ENCODE assay signal across 13 mouse cellular contexts in genomic region chr12:53623793-53624192, GRCm38 (mm10).
DNase-seq lines count a peak whose midpoint lies in the region; ATAC-seq lines count a peak whose summit lies in the region.
"Had no signal": no experiment of that assay in that cellular context is flagged by ENCODE, and none has a peak within 500 bp of the region (broad histone marks: within the 10 kb centered on the region; RNA-seq: fewer than 3 reads in every experiment).

No protein-coding gene starts in this region.

- no peak overlapping the region for H3K4me3 ChIP-seq in kidney, embryonic 16.5 days (ENCODE audit: low read length)
- no peak overlapping the region for H3K4me3 ChIP-seq in forebrain, embryonic 14.5 days (ENCODE audit: low read depth, low read length)
- H3K4me3 ChIP-seq in limb, embryonic 11.5 days (ENCODE audit: low read depth, low read length), result no peak overlapping the region
- no peak overlapping the region for H3K4me3 ChIP-seq in neural tube, embryonic 14.5 days (ENCODE audit: low read depth, low read length)
- H3K4me3 ChIP-seq: heart, embryonic 10.5 days; stomach, embryonic 15.5 days had no signal

- DNase-seq in kidney, postnatal 14 days, result no peak
- peak; percentile 83 for DNase-seq in forebrain, embryonic 14.5 days (ENCODE audit: low spot score)
- peak; percentile 71 for DNase-seq in limb, embryonic 11.5 days (ENCODE audit: low spot score)
- no peak for DNase-seq in thymus, postnatal 4 days
- no peak for DNase-seq in left cerebral cortex, adult 9 months (ENCODE audit: low spot score in 2 of 2)
- no peak for DNase-seq in adrenal gland, postnatal 25 days
- DNase-seq: left cerebral cortex, postnatal 4 days; right cerebral cortex, postnatal 14 days had no signal

- H3K4me2 ChIP-seq in kidney, embryonic 16.5 days (replicated peaks; ENCODE audit: low read depth, low read length), result no peak overlapping the region
- peak overlapping the region; percentile 4; the same call in 1 of the 2 replicates for H3K4me2 ChIP-seq in forebrain, embryonic 14.5 days (ENCODE audit: low read length)
- H3K4me2 ChIP-seq in limb, embryonic 11.5 days (ENCODE audit: low read depth, severe bottlenecking), result no peak overlapping the region
- no peak overlapping the region for H3K4me2 ChIP-seq in neural tube, embryonic 14.5 days (ENCODE audit: low read depth, low read length)
- H3K4me2 ChIP-seq: stomach, embryonic 15.5 days had no signal

- no peak overlapping the region for H3K27ac ChIP-seq in kidney, embryonic 16.5 days (ENCODE audit: low read length)
- peak overlapping the region; percentile 61 for H3K27ac ChIP-seq in forebrain, embryonic 14.5 days (ENCODE audit: low read depth, low read length)
- H3K27ac ChIP-seq in limb, embryonic 11.5 days (replicated peaks; ENCODE audit: low read depth, low read length), result no peak overlapping the region
- no peak overlapping the region for H3K27ac ChIP-seq in neural tube, embryonic 14.5 days (ENCODE audit: low read depth, low read length)
- H3K27ac ChIP-seq: heart, embryonic 10.5 days; stomach, embryonic 15.5 days had no signal

- WGBS in kidney, embryonic 16.5 days, result 15% methylated on average over 9 of the region's 9 CpGs
- 2% methylated on average over 9 of the region's 9 CpGs for WGBS in forebrain, embryonic 14.5 days
- WGBS in limb, embryonic 11.5 days, result 26% methylated on average over 9 of the region's 9 CpGs
- 8% methylated on average over 9 of the region's 9 CpGs for WGBS in neural tube, embryonic 14.5 days

- H3K4me1 ChIP-seq in kidney, embryonic 16.5 days (ENCODE audit: insufficient read depth, low read length), result peaks cover 5% of the 10 kb centered on the region; the same call in 1 of the 2 replicates
- H3K4me1 ChIP-seq in forebrain, embryonic 14.5 days (ENCODE audit: control insufficient read depth, insufficient read depth, low read length), result peaks cover 29% of the 10 kb centered on the region
- no peaks in the 10 kb centered on the region; the same call in none of the 2 replicates for H3K4me1 ChIP-seq in limb, embryonic 11.5 days (ENCODE audit: control insufficient read depth, insufficient read depth, low read length)
- peaks cover 13% of the 10 kb centered on the region for H3K4me1 ChIP-seq in neural tube, embryonic 14.5 days (ENCODE audit: control insufficient read depth, insufficient read depth, low read length)
- H3K4me1 ChIP-seq: heart, embryonic 10.5 days; stomach, embryonic 15.5 days had no signal

- no peak overlapping the region for H3K9ac ChIP-seq in kidney, embryonic 16.5 days (replicated peaks; ENCODE audit: low read length)
- no peak overlapping the region for H3K9ac ChIP-seq in forebrain, embryonic 14.5 days (ENCODE audit: low read length)
- H3K9ac ChIP-seq in limb, embryonic 11.5 days (ENCODE audit: low read length), result no peak overlapping the region
- no peak overlapping the region for H3K9ac ChIP-seq in neural tube, embryonic 14.5 days (replicated peaks; ENCODE audit: low read depth, low read length)
- H3K9ac ChIP-seq: stomach, embryonic 15.5 days had no signal

- H3K9me3 ChIP-seq in kidney, embryonic 16.5 days (ENCODE audit: low read length), result no peaks in the 10 kb centered on the region
- H3K9me3 ChIP-seq in forebrain, embryonic 14.5 days (replicated peaks; ENCODE audit: control insufficient read depth, low read length), result no peaks in the 10 kb centered on the region
- no peaks in the 10 kb centered on the region for H3K9me3 ChIP-seq in limb, embryonic 11.5 days (ENCODE audit: control insufficient read depth, low read length)
- H3K9me3 ChIP-seq in neural tube, embryonic 14.5 days (ENCODE audit: control insufficient read depth, low read length), result no peaks in the 10 kb centered on the region
- H3K9me3 ChIP-seq: heart, embryonic 10.5 days; stomach, embryonic 15.5 days had no signal

- no peaks in the 10 kb centered on the region for H3K36me3 ChIP-seq in kidney, embryonic 16.5 days (ENCODE audit: insufficient read depth, low read length)
- no peaks in the 10 kb centered on the region for H3K36me3 ChIP-seq in forebrain, embryonic 14.5 days (ENCODE audit: control insufficient read depth, insufficient read depth, low read length)
- no peaks in the 10 kb centered on the region for H3K36me3 ChIP-seq in limb, embryonic 11.5 days (ENCODE audit: control insufficient read depth, insufficient read depth, low read length)
- no peaks in the 10 kb centered on the region for H3K36me3 ChIP-seq in neural tube, embryonic 14.5 days (ENCODE audit: control insufficient read depth, insufficient read depth, low read length)
- H3K36me3 ChIP-seq: heart, embryonic 10.5 days; stomach, embryonic 15.5 days had no signal

- no peaks in the 10 kb centered on the region for H3K27me3 ChIP-seq in kidney, embryonic 16.5 days (ENCODE audit: insufficient read depth, low read length)
- H3K27me3 ChIP-seq in forebrain, embryonic 14.5 days (replicated peaks; ENCODE audit: control insufficient read depth, insufficient read depth, low read length), result no peaks in the 10 kb centered on the region
- peaks cover 2% of the 10 kb centered on the region; the same call in 1 of the 2 replicates for H3K27me3 ChIP-seq in limb, embryonic 11.5 days (ENCODE audit: control insufficient read depth, insufficient read depth, low read length)
- no peaks in the 10 kb centered on the region for H3K27me3 ChIP-seq in neural tube, embryonic 14.5 days (ENCODE audit: control insufficient read depth, insufficient read depth, low read length)
- H3K27me3 ChIP-seq: stomach, embryonic 15.5 days had no signal

- ATAC-seq in kidney, embryonic 16.5 days (ENCODE audit: low FRiP score, low TSS enrichment), result 0 out of 2 replicates have a peak, but pooled peaks have one; percentile 31
- ATAC-seq in forebrain, embryonic 14.5 days, result peak; percentile 78
- peak; percentile 49 for ATAC-seq in limb, embryonic 11.5 days (ENCODE audit: insufficient number of reproducible peaks, low FRiP score, low TSS enrichment, low read depth)
- ATAC-seq in neural tube, embryonic 14.5 days (ENCODE audit: low read depth), result peak; percentile 56
- ATAC-seq: lung, postnatal 0 days had no signal

Comparison
In these comparisons a context has a peak if more than half of its experiments do, and no peak if none do; other contexts are left out.
1. DNase-seq: peak in forebrain, embryonic 14.5 days (single experiment) and limb, embryonic 11.5 days (single experiment); none in kidney, postnatal 14 days (single experiment), thymus, postnatal 4 days (single experiment), left cerebral cortex, adult 9 months (0 of 2) and adrenal gland, postnatal 25 days (single experiment).
2. Peak in every context shown above with its lines, with median percentiles within 50 percentile points of each other: ATAC-seq.